ENCODE assay signal across 10 mouse cellular contexts in the genomic region with DNA sequence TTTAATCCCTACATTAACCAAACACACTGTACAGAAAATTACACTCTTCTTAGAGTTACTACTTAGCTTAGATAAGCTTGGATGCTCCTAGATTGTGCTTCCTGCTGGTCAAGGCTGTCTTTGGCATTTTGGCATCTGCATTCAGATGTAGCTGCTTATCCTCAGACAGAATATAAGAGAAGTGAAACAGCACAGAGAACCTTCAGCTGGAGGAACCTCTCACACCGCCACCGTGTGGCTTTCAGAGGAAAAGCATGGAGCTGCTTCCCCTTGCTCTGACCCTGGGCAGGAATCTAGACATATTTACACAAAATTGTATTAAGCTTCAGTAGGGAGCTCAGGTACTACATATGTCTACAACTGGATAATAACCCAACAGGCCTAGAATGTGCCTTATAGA. TPM values are rescaled to one million over a fixed set of nuclear protein-coding genes. Genes with fewer than 3 reads are reported as not detected.
DNase-seq lines count a peak whose midpoint lies in the region; ATAC-seq and TF ChIP-seq lines count a peak whose summit lies in the region.
"Had no signal": no experiment of that assay in that cellular context is flagged by ENCODE, and none has a peak within 500 bp of the region (broad histone marks: within the 10 kb centered on the region; RNA-seq: fewer than 3 reads in every experiment).

No protein-coding gene starts in this region.

- H3K9me3 ChIP-seq in intestine, postnatal 0 days (ENCODE audit: control insufficient read depth), result no peaks in the 10 kb centered on the region
- no peaks in the 10 kb centered on the region for H3K9me3 ChIP-seq in intestine, embryonic 15.5 days
- H3K9me3 ChIP-seq in ES-Bruce4 (replicated peaks; ENCODE audit: control insufficient read depth, insufficient read depth, low read length, poor library complexity, severe bottlenecking), result no peaks in the 10 kb centered on the region

- TF ChIP-seq EP300 in ES-Bruce4 (IDR thresholded peaks at IDR 0.05; ENCODE audit: insufficient read depth, low read depth, low read length), result no peak

- no peaks in the 10 kb centered on the region for H3K4me1 ChIP-seq in intestine, postnatal 0 days (replicated peaks; ENCODE audit: control insufficient read depth, insufficient read depth, low read length)
- H3K4me1 ChIP-seq in intestine, embryonic 15.5 days (replicated peaks), result no peaks in the 10 kb centered on the region
- H3K4me1 ChIP-seq in ES-Bruce4 (ENCODE audit: control insufficient read depth, insufficient read depth, low read length), result no peaks in the 10 kb centered on the region
- no peaks in the 10 kb centered on the region for H3K4me1 ChIP-seq in embryonic fibroblast, embryonic 13.5 days (ENCODE audit: control insufficient read depth, insufficient read depth, low read length)

- no peak overlapping the region for H3K4me2 ChIP-seq in intestine, postnatal 0 days (replicated peaks; ENCODE audit: low read depth)
- H3K4me2 ChIP-seq in intestine, embryonic 15.5 days (replicated peaks), result no peak overlapping the region

- no peak for TF ChIP-seq POLR2A in ES-Bruce4 (IDR thresholded peaks at IDR 0.05; ENCODE audit: insufficient read depth, low read length)
- no peak for TF ChIP-seq POLR2A in embryonic fibroblast, embryonic 13.5 days (IDR thresholded peaks at IDR 0.05; ENCODE audit: low read depth, low read length)

- H3K36me3 ChIP-seq in intestine, postnatal 0 days (ENCODE audit: control insufficient read depth, insufficient read depth), result no peaks in the 10 kb centered on the region
- H3K36me3 ChIP-seq in intestine, embryonic 15.5 days, result no peaks in the 10 kb centered on the region
- no peaks in the 10 kb centered on the region for H3K36me3 ChIP-seq in ES-Bruce4 (ENCODE audit: control insufficient read depth, insufficient read depth, low read length, poor library complexity, severe bottlenecking)

- TF ChIP-seq CTCF in intestine, postnatal 0 days (IDR thresholded peaks at IDR 0.05; ENCODE audit: low read depth), result peak; percentile 80
- peak; percentile 76 for TF ChIP-seq CTCF in ES-Bruce4 (IDR thresholded peaks at IDR 0.05; ENCODE audit: low read depth, low read length)
- TF ChIP-seq CTCF in embryonic fibroblast, embryonic 13.5 days (IDR thresholded peaks at IDR 0.05; ENCODE audit: borderline replicate concordance, insufficient read depth, low read length), result peak; percentile 64; the same call in 1 of the 2 replicates

- peak; percentile 64 for DNase-seq in adrenal gland, postnatal 14 days
- peak; percentile 44 to 51 for DNase-seq in left cerebral cortex, postnatal 14 days (ENCODE audit: low spot score in 2 of 2)
- DNase-seq in retina, embryonic 14.5 days (ENCODE audit: low spot score), result peak; percentile 77
- no peak for DNase-seq in urinary bladder, adult 2 months (ENCODE audit: low spot score)

- H3K27ac ChIP-seq in intestine, postnatal 0 days (ENCODE audit: low read depth, low read length), result no peak overlapping the region
- H3K27ac ChIP-seq in intestine, embryonic 15.5 days, result no peak overlapping the region
- no peak overlapping the region for H3K27ac ChIP-seq in ES-Bruce4 (ENCODE audit: insufficient read depth, low read length)
- H3K27ac ChIP-seq in embryonic fibroblast, embryonic 13.5 days (ENCODE audit: insufficient read depth, low read length), result no peak overlapping the region

- H3K9ac ChIP-seq in intestine, postnatal 0 days (ENCODE audit: low read depth, low read length), result no peak overlapping the region
- no peak overlapping the region for H3K9ac ChIP-seq in intestine, embryonic 15.5 days
- no peak overlapping the region for H3K9ac ChIP-seq in ES-Bruce4 (ENCODE audit: low read depth, poor library complexity, severe bottlenecking)

- WGBS in intestine, postnatal 0 days, result 0% methylated on average over 2 of the region's 2 CpGs
- 0% methylated on average over 2 of the region's 2 CpGs for WGBS in intestine, embryonic 15.5 days

- ATAC-seq in intestine, postnatal 0 days, result no peak
- no peak for ATAC-seq in intestine, embryonic 15.5 days

- H3K4me3 ChIP-seq in intestine, postnatal 0 days (ENCODE audit: low read depth, low read length), result no peak overlapping the region
- no peak overlapping the region for H3K4me3 ChIP-seq in intestine, embryonic 15.5 days (replicated peaks)
- no peak overlapping the region for H3K4me3 ChIP-seq in ES-Bruce4 (ENCODE audit: low read depth, low read length)
- H3K4me3 ChIP-seq in embryonic fibroblast, embryonic 13.5 days (ENCODE audit: insufficient read depth, low read length), result no peak overlapping the region
- H3K4me3 ChIP-seq: erythroblast, embryonic 14.5 days had no signal

- intact Hi-C loops in left cerebral cortex, postnatal 14 days (cut with DNase I), result no loop called here

- H3K27me3 ChIP-seq in intestine, postnatal 0 days (replicated peaks; ENCODE audit: control insufficient read depth, insufficient read depth, low read length), result 0 out of 2 replicates have a peak, but pooled peaks cover 5% of the 10 kb centered on the region
- no peaks in the 10 kb centered on the region for H3K27me3 ChIP-seq in intestine, embryonic 15.5 days (replicated peaks)
- H3K27me3 ChIP-seq in ES-Bruce4 (ENCODE audit: control insufficient read depth, insufficient read depth, low read length, poor library complexity, severe bottlenecking), result no peaks in the 10 kb centered on the region

RNA-seq across cellular contexts. Expression of gene Gm2431, which starts 2.6 kb away (rescaled TPM):
- polyA plus RNA-seq in intestine, postnatal 0 days (2015; fragmentation: Nextera tagmentation; extraction: Ambion mirVana), result not detected in 2 replicates
- polyA plus RNA-seq in intestine, embryonic 15.5 days (2015; fragmentation: Nextera tagmentation; extraction: Ambion mirVana), result not detected in 2 replicates
- not detected in 2 replicates for polyA plus RNA-seq in ES-Bruce4 (2011; ENCODE audit: insufficient read depth, insufficient read length, low read depth, missing spikeins)
- total RNA-seq in adrenal gland, postnatal 14 days (2021), result not detected in 2 replicates
- not detected in 2 replicates for polyA plus RNA-seq in embryonic fibroblast, embryonic 13.5 days (2011; ENCODE audit: insufficient read length, low read depth, missing spikeins)
- not detected for total RNA-seq in left cerebral cortex, postnatal 14 days (2021)
- polyA plus RNA-seq in urinary bladder, adult 2 months (2012; rRNA removed), result not detected in 2 replicates
- polyA plus RNA-seq: erythroblast, embryonic 14.5 days; liver, embryonic 16.5 days had no signal

RNA-seq across cellular contexts. Expression of gene Gm40460, which starts 14.6 kb away (rescaled TPM):
- polyA plus RNA-seq in intestine, postnatal 0 days (2015; fragmentation: Nextera tagmentation; extraction: Ambion mirVana), result not detected in 2 replicates
- not detected in 2 replicates for polyA plus RNA-seq in intestine, embryonic 15.5 days (2015; fragmentation: Nextera tagmentation; extraction: Ambion mirVana)
- not detected in 2 replicates for polyA plus RNA-seq in ES-Bruce4 (2011; ENCODE audit: insufficient read depth, insufficient read length, low read depth, missing spikeins)
- not detected in 2 replicates for total RNA-seq in adrenal gland, postnatal 14 days (2021)
- polyA plus RNA-seq in embryonic fibroblast, embryonic 13.5 days (2011; ENCODE audit: insufficient read length, low read depth, missing spikeins), result not detected in 2 replicates
- total RNA-seq in left cerebral cortex, postnatal 14 days (2021), result not detected
- not detected in 2 replicates for polyA plus RNA-seq in urinary bladder, adult 2 months (2012; rRNA removed)
- polyA plus RNA-seq: erythroblast, embryonic 14.5 days; liver, embryonic 16.5 days had no signal

RNA-seq across cellular contexts. Expression of gene Gm4559, which starts 18.6 kb away (rescaled TPM):
- not detected in 2 replicates for polyA plus RNA-seq in intestine, postnatal 0 days (2015; fragmentation: Nextera tagmentation; extraction: Ambion mirVana)
- not detected in 2 replicates for polyA plus RNA-seq in intestine, embryonic 15.5 days (2015; fragmentation: Nextera tagmentation; extraction: Ambion mirVana)
- polyA plus RNA-seq in ES-Bruce4 (2011; ENCODE audit: insufficient read depth, insufficient read length, low read depth, missing spikeins), result not detected in 2 replicates
- total RNA-seq in adrenal gland, postnatal 14 days (2021), result not detected in 2 replicates
- polyA plus RNA-seq in embryonic fibroblast, embryonic 13.5 days (2011; ENCODE audit: insufficient read length, low read depth, missing spikeins), result not detected in 2 replicates
- total RNA-seq in left cerebral cortex, postnatal 14 days (2021), result not detected
- not detected in 2 replicates for polyA plus RNA-seq in urinary bladder, adult 2 months (2012; rRNA removed)
- polyA plus RNA-seq: erythroblast, embryonic 14.5 days; liver, embryonic 16.5 days had no signal

RNA-seq across cellular contexts. Expression of gene Krtap5-5, which starts 25.7 kb away (rescaled TPM):
- polyA plus RNA-seq in intestine, postnatal 0 days (2015; fragmentation: Nextera tagmentation; extraction: Ambion mirVana), result not detected in 2 replicates
- polyA plus RNA-seq in intestine, embryonic 15.5 days (2015; fragmentation: Nextera tagmentation; extraction: Ambion mirVana), result not detected in 2 replicates
- not detected in 2 replicates for polyA plus RNA-seq in ES-Bruce4 (2011; ENCODE audit: insufficient read depth, insufficient read length, low read depth, missing spikeins)
- not detected in 2 replicates for total RNA-seq in adrenal gland, postnatal 14 days (2021)
- polyA plus RNA-seq in embryonic fibroblast, embryonic 13.5 days (2011; ENCODE audit: insufficient read length, low read depth, missing spikeins), result not detected in 2 replicates
- not detected for total RNA-seq in left cerebral cortex, postnatal 14 days (2021)
- not detected in 2 replicates for polyA plus RNA-seq in urinary bladder, adult 2 months (2012; rRNA removed)
- polyA plus RNA-seq: erythroblast, embryonic 14.5 days; liver, embryonic 16.5 days had no signal

RNA-seq across cellular contexts. Expression of gene Krtap5-1, which starts 41.4 kb away (rescaled TPM):
- not detected in 2 replicates for polyA plus RNA-seq in intestine, postnatal 0 days (2015; fragmentation: Nextera tagmentation; extraction: Ambion mirVana)
- not detected in 2 replicates for polyA plus RNA-seq in intestine, embryonic 15.5 days (2015; fragmentation: Nextera tagmentation; extraction: Ambion mirVana)
- polyA plus RNA-seq in ES-Bruce4 (2011; ENCODE audit: insufficient read depth, insufficient read length, low read depth, missing spikeins), result not detected in 2 replicates
- total RNA-seq in adrenal gland, postnatal 14 days (2021), result not detected in 2 replicates
- not detected in 2 replicates for polyA plus RNA-seq in embryonic fibroblast, embryonic 13.5 days (2011; ENCODE audit: insufficient read length, low read depth, missing spikeins)
- total RNA-seq in left cerebral cortex, postnatal 14 days (2021), result not detected
- not detected in 2 replicates for polyA plus RNA-seq in urinary bladder, adult 2 months (2012; rRNA removed)
- polyA plus RNA-seq: erythroblast, embryonic 14.5 days; liver, embryonic 16.5 days had no signal
